Mouse (Mus musculus) cortical plate, adult 2 months (tissue): ENCODE measurements around the gene 1600014C23Rik. TPM values are rescaled to one million over a fixed set of nuclear protein-coding genes. Genes with fewer than 3 reads are reported as not detected.
A peak's percentile ranks its signal among the peaks of the same experiment; 100 is the strongest.

Experiments
- H3K27ac ChIP-seq: fragments of 200-500 bp; 2 replicates; pipeline ENCODE4 v1.5.1; 2012; ENCODE audit warnings: low read length, control low read depth, inconsistent platforms; ENCODE audit not compliant: insufficient read depth
- H3K4me1 ChIP-seq: fragments of 200-500 bp; 2 replicates; pipeline ENCODE4 v1.6.1; 2011; ENCODE audit warnings: low read length; ENCODE audit not compliant: control insufficient read depth, insufficient read depth
- H3K4me3 ChIP-seq: fragments of 200-500 bp; 2 replicates; pipeline ENCODE4 v1.5.1; 2011; ENCODE audit warnings: mild to moderate bottlenecking, low read length, control low read depth; ENCODE audit not compliant: insufficient read depth
- CTCF ChIP-seq: fragments of 200-500 bp; IDR thresholded peaks from 2 replicates; pipeline ENCODE4 v1.5.1; 2011; ENCODE audit warnings: mild to moderate bottlenecking, control low read depth, low read length; ENCODE audit not compliant: insufficient read depth; ENCODE audit errors: extremely low read depth
- POLR2A ChIP-seq: fragments of 200-500 bp; IDR thresholded peaks from 2 replicates; pipeline ENCODE4 v1.6.1; 2011; ENCODE audit warnings: mild to moderate bottlenecking, low read length, control low read depth; ENCODE audit not compliant: insufficient read depth; ENCODE audit errors: extremely low read depth
- polyA plus RNA-seq: library from polyadenylated mRNA; depleted of rRNA; stranded (reverse); fragments of >200 nt; gene quantifications from 2 replicates; pipeline ENCODE4 v1.2.3, GENCODE M21; 2012

Gene 1600014C23Rik
- polyA plus RNA-seq, 1 experiment = not detected

DNA sequence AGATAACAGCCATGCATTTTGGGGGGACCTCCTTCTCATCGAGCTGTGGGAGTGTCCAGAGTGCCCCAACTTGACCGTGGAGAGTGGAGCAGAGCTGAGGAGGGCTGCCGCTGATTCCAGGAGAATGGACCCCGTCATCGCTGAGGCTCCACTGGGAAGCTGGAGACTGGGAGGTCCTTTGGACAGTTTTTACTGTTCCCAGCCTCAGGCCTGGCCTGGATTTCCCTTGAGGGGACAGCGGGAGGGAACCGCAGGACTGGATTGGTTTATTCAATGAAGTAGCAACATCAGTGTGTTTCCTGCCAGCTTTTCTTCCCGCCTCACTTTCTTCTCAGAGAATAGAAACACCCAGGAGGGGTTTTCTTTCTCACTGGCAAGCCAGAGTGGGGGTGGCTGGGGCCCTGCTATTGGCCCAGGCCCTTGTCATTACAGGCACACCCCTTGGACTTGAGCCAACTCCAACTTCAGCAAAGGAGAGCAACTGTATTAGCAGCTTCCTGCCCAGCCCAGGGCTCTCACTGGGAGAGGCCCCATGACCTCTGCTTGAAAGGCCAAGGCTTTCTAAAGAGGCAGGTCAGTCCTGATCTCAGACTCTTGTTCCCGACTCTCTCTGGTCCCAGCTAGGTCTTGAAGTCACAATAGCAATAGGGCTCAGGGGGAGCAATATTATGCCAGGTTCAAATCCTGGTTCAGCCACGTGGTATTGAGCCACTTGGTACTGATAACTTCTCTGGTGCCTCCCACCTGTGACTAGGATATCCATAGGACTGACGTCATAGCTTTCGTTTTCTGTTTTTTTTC, 33.3 kb upstream of the 1600014C23Rik start:
- H3K4me1 ChIP-seq = no peaks in the 10 kb centered on the region
- H3K27ac ChIP-seq = peak overlapping the region; percentile 60; the same call in 1 of the 2 replicates
- no peak overlapping the region for H3K4me3 ChIP-seq
- TF ChIP-seq POLR2A (no peak), CTCF (no peak)

DNA sequence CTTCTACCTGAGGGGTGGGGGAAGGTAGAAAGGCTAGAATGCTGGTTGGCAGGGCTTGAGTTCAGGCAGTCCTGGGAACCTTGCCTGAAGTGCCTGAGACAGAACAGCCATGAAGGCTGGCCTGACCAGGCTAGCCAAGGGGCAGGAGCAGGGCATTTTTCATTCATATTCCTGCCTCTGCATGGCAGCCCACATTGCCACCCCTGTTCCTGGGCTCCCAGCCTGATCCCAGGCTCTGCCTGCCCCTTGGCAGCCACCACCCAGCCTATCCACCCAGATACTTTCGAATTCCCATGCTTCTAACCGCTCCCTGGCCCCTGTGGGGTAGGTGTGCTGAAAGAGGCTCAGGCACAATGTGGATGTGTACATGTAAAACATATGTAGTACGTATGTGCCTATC, 32.3 kb upstream of the 1600014C23Rik start:
- Histone ChIP-seq H3K4me3 (no peak overlapping the region), H3K27ac (peak overlapping the region; percentile 60; the same call in 1 of the 2 replicates), H3K4me1 (no peaks in the 10 kb centered on the region)
- TF ChIP-seq CTCF (no peak), POLR2A (no peak)

GRCm38 (mm10) chr17:45763188-45763587, 29.5 kb upstream of the 1600014C23Rik start:
- Histone ChIP-seq H3K27ac (no peak overlapping the region), H3K4me1 (no peaks in the 10 kb centered on the region), H3K4me3 (no peak overlapping the region)
- TF ChIP-seq CTCF = no peak
- no peak for TF ChIP-seq POLR2A

DNA sequence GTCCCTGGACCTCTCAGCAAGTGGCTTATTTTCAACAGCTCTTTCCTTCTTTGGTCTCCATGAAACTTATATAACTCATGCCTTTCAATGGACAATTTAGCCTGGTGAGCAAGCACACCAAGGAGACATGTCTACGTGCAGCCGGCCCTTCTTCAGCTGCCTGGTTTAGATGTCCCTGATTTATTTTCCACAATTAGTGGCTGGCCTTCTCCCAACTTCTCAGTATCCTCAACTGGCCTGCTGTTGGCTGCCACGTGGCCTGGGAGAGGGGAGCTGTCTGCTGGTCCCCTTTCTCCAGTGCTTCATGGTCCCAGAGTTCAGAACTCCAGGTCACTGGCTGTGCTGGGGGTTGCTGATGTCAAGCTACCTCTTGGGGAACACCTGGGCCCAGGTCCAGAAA, 28.3 kb upstream of the 1600014C23Rik start:
- Histone ChIP-seq H3K4me3 (no peak overlapping the region), H3K27ac (no peak overlapping the region)

GRCm38 (mm10) chr17:45760965-45761645, 27.5 kb upstream of the 1600014C23Rik start:
- Histone ChIP-seq H3K4me1 (no peaks in the 10 kb centered on the region), H3K27ac (no peak overlapping the region), H3K4me3 (no peak overlapping the region)
- TF ChIP-seq POLR2A = no peak
- no peak for TF ChIP-seq CTCF

More for the DNA sequence above, 28.3 kb upstream of the 1600014C23Rik start:
- no peak for TF ChIP-seq POLR2A
- no peak for TF ChIP-seq CTCF
- no peaks in the 10 kb centered on the region for H3K4me1 ChIP-seq

GRCm38 (mm10) chr17:45759751-45760150, 26.1 kb upstream of the 1600014C23Rik start:
- Histone ChIP-seq H3K4me3 (no peak overlapping the region), H3K27ac (no peak overlapping the region), H3K4me1 (no peaks in the 10 kb centered on the region)
- no peak for TF ChIP-seq POLR2A
- no peak for TF ChIP-seq CTCF

DNA sequence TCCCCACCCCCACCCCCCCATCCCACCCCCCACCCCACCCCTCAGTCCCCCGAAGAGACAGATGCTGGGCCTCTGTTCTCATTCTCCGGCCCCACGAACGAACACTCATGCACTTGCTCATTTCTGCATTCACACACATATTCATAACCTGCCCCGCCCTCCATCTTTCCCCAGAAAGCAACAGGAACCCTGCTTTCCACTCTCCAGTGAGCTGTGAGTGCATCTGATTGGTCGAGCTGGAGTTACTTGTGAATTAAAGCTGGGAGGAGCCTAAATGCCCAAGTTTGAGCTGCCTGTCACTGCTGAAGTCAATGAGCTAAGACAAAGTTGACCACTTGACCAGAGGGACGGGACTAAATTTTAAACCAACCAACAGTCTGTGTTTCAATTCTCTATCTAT, 25.2 kb upstream of the 1600014C23Rik start:
- Histone ChIP-seq H3K4me3 (no peak overlapping the region), H3K4me1 (no peaks in the 10 kb centered on the region), H3K27ac (no peak overlapping the region)
- TF ChIP-seq POLR2A (no peak), CTCF (no peak)

- Histone ChIP-seq H3K4me3 (no peak overlapping the region), H3K27ac (no peak overlapping the region), H3K4me1 (no peaks in the 10 kb centered on the region)
- TF ChIP-seq CTCF (no peak), POLR2A (no peak)
Observed at GRCm38 (mm10) chr17:45757932-45758331, 24.3 kb upstream of the 1600014C23Rik start.

DNA sequence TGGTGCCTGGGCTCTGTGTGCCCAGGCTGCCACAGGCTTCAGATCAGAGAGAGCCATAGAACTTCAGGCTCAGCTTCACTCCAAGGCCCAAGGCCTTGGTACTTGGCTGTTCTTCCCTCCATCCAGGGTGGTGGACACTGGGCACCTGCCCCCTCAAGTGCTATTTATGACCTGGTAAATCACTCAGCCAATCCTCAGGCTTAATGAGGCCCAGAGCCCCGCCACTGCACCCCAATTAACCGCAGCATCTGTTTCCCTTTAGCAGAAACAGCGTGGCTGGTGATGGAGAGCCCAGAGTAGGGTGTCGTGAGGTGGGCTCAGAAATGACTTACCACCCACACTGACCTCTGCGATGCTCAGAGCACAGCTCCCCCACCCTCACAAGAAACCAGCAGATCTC, 23.2 kb upstream of the 1600014C23Rik start:
- Histone ChIP-seq H3K4me3 (no peak overlapping the region), H3K4me1 (no peaks in the 10 kb centered on the region), H3K27ac (no peak overlapping the region)
- no peak for TF ChIP-seq POLR2A
- no peak for TF ChIP-seq CTCF

- no peak overlapping the region for H3K27ac ChIP-seq
- no peak overlapping the region for H3K4me3 ChIP-seq
- no peaks in the 10 kb centered on the region for H3K4me1 ChIP-seq
- TF ChIP-seq POLR2A (no peak), CTCF (no peak)
Observed at GRCm38 (mm10) chr17:45756391-45756790, 22.7 kb upstream of the 1600014C23Rik start.
